Mouse (Mus musculus): Measurements from ENCODE around the gene Naa80. TPM values are rescaled to one million over a fixed set of nuclear protein-coding genes. Genes with fewer than 3 reads are reported as not detected.
A peak's percentile ranks its signal among the peaks of the same experiment; 100 is the strongest.

Naa80 gene
- polyA plus RNA-seq, 2 experiments, result 17.2 to 38.7 TPM

DNA sequence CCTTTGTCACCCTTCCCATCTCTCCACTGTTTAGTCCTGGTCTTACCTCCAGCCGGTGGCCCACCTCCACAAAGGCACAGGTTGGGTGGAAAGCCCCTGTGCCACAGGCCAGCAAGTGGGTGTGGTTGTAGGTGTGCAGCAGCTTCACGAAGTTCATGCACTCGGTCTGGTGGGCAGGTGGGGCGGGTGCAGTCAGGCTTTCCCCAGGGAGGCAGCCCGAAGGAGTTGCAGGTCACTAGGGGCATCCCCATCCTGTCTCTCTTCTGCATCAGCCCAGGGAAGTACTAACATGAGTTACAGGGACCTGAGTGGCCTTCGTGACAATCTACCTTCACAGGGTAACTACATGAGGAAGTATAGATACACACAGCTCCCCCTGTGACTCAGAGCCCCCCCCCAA, 24.6 kb downstream of the Naa80 start:
- H3K4me2 ChIP-seq (replicated peaks; ENCODE audit: low read depth, low read length, severe bottlenecking), result no peak overlapping the region
- DNase-seq (ENCODE audit: low spot score) (no peak), ATAC-seq (ENCODE audit: low FRiP score, low read depth) (no peak)
- H3K9ac ChIP-seq (ENCODE audit: low read depth, low read length, severe bottlenecking), result no peak overlapping the region
- peaks cover 47% of the 10 kb centered on the region for H3K4me1 ChIP-seq (ENCODE audit: control insufficient read depth, insufficient read depth, low read length)
- H3K27ac ChIP-seq (replicated peaks; ENCODE audit: low read depth, low read length), result no peak overlapping the region
- H3K4me3 ChIP-seq (replicated peaks; ENCODE audit: low read length), result no peak overlapping the region
- no peaks in the 10 kb centered on the region for H3K36me3 ChIP-seq (ENCODE audit: control insufficient read depth, insufficient read depth, low read length)
- H3K27me3 ChIP-seq (ENCODE audit: control insufficient read depth, insufficient read depth, low read length), result no peaks in the 10 kb centered on the region
- no peak for TF ChIP-seq POLR2A (IDR thresholded peaks at IDR 0.05; ENCODE audit: borderline replicate concordance, extremely low read depth, insufficient read depth, insufficient read length)
- H3K9me3 ChIP-seq (ENCODE audit: control insufficient read depth, low read length), result no peaks in the 10 kb centered on the region
- WGBS, result 81% methylated on average over 6 of the region's 6 CpGs

DNA sequence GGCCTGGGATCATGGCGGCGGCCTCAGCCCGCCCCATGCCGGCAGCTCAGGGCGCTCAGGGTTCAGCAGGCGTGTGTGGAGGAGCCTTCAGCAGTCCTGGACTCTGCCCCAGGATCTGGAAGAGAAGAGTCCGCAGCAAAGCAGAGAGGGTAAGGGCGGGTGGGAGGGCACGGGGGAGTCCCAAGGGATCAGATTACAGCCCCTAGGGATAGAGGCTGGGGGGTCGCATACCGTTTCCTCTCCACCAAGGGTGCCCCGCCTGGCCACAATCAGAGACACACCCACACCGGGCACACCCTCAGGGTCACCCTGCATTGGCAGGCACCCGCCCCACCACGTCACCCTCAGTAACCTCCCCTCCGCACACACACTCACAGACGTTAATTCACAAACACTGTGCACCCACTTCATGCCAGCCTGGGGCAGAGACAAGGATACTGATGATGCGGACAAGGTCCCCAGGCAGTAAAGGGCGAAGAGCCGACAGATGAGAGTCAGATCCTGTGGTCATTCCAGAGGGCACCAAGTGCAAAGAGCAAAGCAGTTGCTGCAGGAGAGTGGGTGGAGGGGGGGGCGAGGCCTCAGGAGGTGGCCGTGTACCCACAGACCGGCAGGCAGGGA, 26.5 kb downstream of the Naa80 start:
- Histone ChIP-seq H3K4me3 (replicated peaks; ENCODE audit: low read length) (no peak overlapping the region; the same call in 1 of the 2 replicates), H3K9ac (ENCODE audit: low read depth, low read length, severe bottlenecking) (no peak overlapping the region), H3K27ac (replicated peaks; ENCODE audit: low read depth, low read length) (peak overlapping the region; percentile 43; the same call in 1 of the 2 replicates), H3K4me2 (replicated peaks; ENCODE audit: low read depth, low read length, severe bottlenecking) (peak overlapping the region; percentile 34), H3K27me3 (ENCODE audit: control insufficient read depth, insufficient read depth, low read length) (no peaks in the 10 kb centered on the region), H3K4me1 (ENCODE audit: control insufficient read depth, insufficient read depth, low read length) (peaks cover 61% of the 10 kb centered on the region), H3K9me3 (ENCODE audit: control insufficient read depth, low read length) (no peaks in the 10 kb centered on the region), H3K36me3 (ENCODE audit: control insufficient read depth, insufficient read depth, low read length) (no peaks in the 10 kb centered on the region)
- no peak for ATAC-seq (ENCODE audit: low FRiP score, low read depth)
- no peak for TF ChIP-seq POLR2A (IDR thresholded peaks at IDR 0.05; ENCODE audit: borderline replicate concordance, extremely low read depth, insufficient read depth, insufficient read length)
- WGBS, result 37% methylated on average over 22 of the region's 23 CpGs
- no peak for DNase-seq (ENCODE audit: low spot score)

DNA sequence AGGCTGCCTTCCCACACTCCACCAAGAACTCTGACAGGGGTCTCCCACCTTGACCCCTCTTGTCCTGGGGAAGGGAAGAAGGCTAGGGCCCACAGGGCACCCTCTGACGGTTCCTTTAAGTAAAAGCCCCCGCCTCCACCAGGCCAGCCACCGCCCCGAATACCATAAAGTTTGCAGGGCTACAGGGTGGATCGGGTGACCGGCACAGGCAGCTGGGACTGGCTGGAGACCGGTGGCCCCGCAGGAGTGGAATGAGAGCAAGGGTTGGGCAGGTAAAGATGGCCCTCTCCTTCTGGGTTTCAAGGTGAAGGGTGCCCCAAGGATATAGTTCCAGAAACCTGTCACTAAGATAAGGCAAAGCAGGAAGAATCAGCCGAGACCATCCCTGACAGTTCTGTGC, 27.9 kb downstream of the Naa80 start:
- Histone ChIP-seq H3K4me1 (ENCODE audit: control insufficient read depth, insufficient read depth, low read length) (peaks cover 72% of the 10 kb centered on the region), H3K27me3 (ENCODE audit: control insufficient read depth, insufficient read depth, low read length) (no peaks in the 10 kb centered on the region), H3K27ac (replicated peaks; ENCODE audit: low read depth, low read length) (peak overlapping the region; percentile 65; the same call in 1 of the 2 replicates), H3K4me3 (replicated peaks; ENCODE audit: low read length) (peak overlapping the region; percentile 22), H3K4me2 (replicated peaks; ENCODE audit: low read depth, low read length, severe bottlenecking) (peak overlapping the region; percentile 46), H3K9ac (ENCODE audit: low read depth, low read length, severe bottlenecking) (peak overlapping the region; percentile 32), H3K9me3 (ENCODE audit: control insufficient read depth, low read length) (no peaks in the 10 kb centered on the region), H3K36me3 (ENCODE audit: control insufficient read depth, insufficient read depth, low read length) (no peaks in the 10 kb centered on the region)
- no peak for TF ChIP-seq POLR2A (IDR thresholded peaks at IDR 0.05; ENCODE audit: borderline replicate concordance, extremely low read depth, insufficient read depth, insufficient read length)
- WGBS, result 3% methylated on average over 9 of the region's 9 CpGs
- ATAC-seq (ENCODE audit: low FRiP score, low read depth), result no peak
- no peak for DNase-seq (ENCODE audit: low spot score)

DNA sequence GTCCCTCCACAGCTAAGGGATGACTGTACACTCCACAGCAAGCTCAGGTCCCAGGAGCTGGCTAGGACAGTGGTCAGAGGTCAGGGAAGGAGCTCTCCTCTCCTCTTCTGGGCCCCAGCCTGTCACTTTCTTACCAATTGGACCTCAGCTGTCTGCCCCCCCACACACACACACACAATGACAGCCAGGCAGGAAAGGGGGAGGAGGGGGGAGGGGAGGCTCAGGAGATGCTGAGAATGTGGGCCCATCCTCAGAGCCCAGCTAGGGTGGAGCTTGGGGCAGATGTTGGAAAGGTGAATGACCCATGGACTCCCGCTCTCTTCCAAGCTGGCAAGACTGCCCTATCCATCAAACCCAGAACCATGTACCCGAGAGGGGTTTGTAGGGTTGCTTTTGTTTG, 28.3 kb downstream of the Naa80 start:
- no peaks in the 10 kb centered on the region for H3K9me3 ChIP-seq (ENCODE audit: control insufficient read depth, low read length)
- H3K27me3 ChIP-seq (ENCODE audit: control insufficient read depth, insufficient read depth, low read length), result no peaks in the 10 kb centered on the region
- 79% methylated on average over 2 of the region's 2 CpGs for whole genome bisulfite sequencing
- ATAC-seq (ENCODE audit: low FRiP score, low read depth) (no peak), DNase-seq (ENCODE audit: low spot score) (no peak)
- TF ChIP-seq POLR2A (IDR thresholded peaks at IDR 0.05; ENCODE audit: borderline replicate concordance, extremely low read depth, insufficient read depth, insufficient read length), result no peak
- H3K36me3 ChIP-seq (ENCODE audit: control insufficient read depth, insufficient read depth, low read length), result no peaks in the 10 kb centered on the region
- H3K4me3 ChIP-seq (replicated peaks; ENCODE audit: low read length), result peak overlapping the region; percentile 22
- H3K4me2 ChIP-seq (replicated peaks; ENCODE audit: low read depth, low read length, severe bottlenecking), result peak overlapping the region; percentile 46
- H3K9ac ChIP-seq (ENCODE audit: low read depth, low read length, severe bottlenecking), result peak overlapping the region; percentile 32
- H3K27ac ChIP-seq (replicated peaks; ENCODE audit: low read depth, low read length), result peak overlapping the region; percentile 26; the same call in 1 of the 2 replicates
- H3K4me1 ChIP-seq (ENCODE audit: control insufficient read depth, insufficient read depth, low read length), result peaks cover 77% of the 10 kb centered on the region

DNA sequence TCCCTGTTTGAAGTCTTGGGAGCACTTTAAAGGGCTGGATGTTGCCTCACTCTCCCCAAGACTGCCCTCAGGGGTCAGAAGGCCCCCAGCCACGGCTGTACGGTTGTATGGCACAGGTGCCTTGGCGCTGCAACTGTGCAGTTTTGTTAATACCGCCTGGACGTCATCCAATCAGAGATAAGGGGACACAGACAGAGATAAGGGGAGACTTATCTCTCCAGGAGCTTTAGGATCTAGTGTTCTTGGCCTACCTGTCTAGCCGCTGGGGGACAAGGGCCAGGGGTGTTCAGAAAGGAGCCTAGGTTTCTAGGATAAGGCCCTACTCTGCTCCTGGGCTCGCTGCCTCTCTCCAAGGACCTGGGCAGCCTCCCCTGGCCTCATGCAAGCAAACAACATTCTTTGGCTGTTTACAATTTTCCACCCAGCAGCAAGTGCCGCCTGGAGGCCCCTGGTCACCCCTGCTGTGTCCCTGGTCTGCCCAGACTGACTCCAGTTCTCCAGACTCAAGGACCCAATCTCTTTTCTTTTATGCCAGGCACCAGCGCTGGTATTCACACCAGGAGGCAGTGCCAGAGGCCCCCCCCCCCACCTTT, 29.1 kb downstream of the Naa80 start:
- Histone ChIP-seq H3K4me2 (replicated peaks; ENCODE audit: low read depth, low read length, severe bottlenecking) (peak overlapping the region; percentile 46; the same call in 1 of the 2 replicates), H3K4me3 (replicated peaks; ENCODE audit: low read length) (no peak overlapping the region), H3K9ac (ENCODE audit: low read depth, low read length, severe bottlenecking) (no peak overlapping the region), H3K27me3 (ENCODE audit: control insufficient read depth, insufficient read depth, low read length) (no peaks in the 10 kb centered on the region), H3K36me3 (ENCODE audit: control insufficient read depth, insufficient read depth, low read length) (no peaks in the 10 kb centered on the region), H3K27ac (replicated peaks; ENCODE audit: low read depth, low read length) (peak overlapping the region; percentile 28), H3K9me3 (ENCODE audit: control insufficient read depth, low read length) (no peaks in the 10 kb centered on the region), H3K4me1 (ENCODE audit: control insufficient read depth, insufficient read depth, low read length) (peaks cover 75% of the 10 kb centered on the region)
- WGBS, result 50% methylated on average over 9 of the region's 9 CpGs
- no peak for ATAC-seq (ENCODE audit: low FRiP score, low read depth)
- no peak for DNase-seq (ENCODE audit: low spot score)
- no peak for TF ChIP-seq POLR2A (IDR thresholded peaks at IDR 0.05; ENCODE audit: borderline replicate concordance, extremely low read depth, insufficient read depth, insufficient read length)
